Mouse (Mus musculus) kidney, postnatal 36 days (tissue): ENCODE results near the gene Sh3glb1.
A peak's percentile ranks its signal among the peaks of the same experiment; 100 is the strongest.
"Not testable (repeated sequence)": the region's sequence is repeated elsewhere in the genome, so short reads cannot be mapped to it uniquely, and the experiment has no call there.

ENCODE experiments used
- DNase-seq, 2 experiments: peaks; one replicate each; pipeline ENCODE4 v3.0.0; 2021 to 2022; ENCODE audit warnings: mixed read lengths in 2 of 2

The Sh3glb1 gene

DNA sequence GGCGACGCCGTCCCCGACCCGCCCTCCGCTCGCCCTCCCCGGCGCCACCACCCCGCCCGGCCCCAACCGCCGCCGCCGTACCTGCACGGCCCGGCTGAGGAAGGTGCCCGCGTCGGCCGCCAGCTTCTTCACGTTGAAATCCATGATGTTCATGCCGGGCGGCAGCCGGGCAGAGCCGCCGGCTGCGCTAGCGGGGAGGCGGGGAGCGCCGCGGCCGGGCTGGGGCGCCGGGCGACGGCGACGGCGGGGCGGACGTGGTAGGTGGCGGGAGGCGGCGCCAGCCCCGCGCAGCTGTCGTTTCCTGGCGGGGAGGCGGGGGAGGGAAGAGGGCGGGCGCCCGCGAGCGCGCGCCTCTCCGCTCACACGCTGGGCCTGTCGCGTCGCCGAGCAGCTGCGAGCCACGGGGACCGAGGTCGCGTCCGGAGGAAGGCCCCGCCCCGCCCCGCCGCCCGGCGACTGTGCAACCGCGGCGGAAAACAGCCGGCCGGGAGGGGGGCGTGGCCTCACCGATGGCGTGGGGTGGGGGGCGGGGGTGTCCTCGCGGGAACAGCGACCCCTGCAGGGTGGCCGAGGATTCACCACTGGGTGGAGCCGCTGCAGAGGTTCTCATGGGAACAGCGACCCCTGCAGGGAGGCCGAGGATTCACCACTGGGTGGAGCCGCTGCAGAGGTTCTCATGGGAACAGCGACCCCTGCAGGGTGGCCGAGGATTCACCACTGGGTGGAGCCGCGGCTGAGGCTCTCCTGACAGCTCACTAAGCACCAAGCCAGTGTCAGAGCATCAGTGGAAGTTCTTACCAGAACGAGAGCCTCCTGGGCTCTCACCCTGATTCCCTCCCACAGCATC lies at the start of gene Sh3glb1:
Gene Sh3glb1, minus strand, starts transcription at position 435 of the 847 bp plus-strand sequence.
- peak; percentile 94 to 99 for DNase-seq

DNA sequence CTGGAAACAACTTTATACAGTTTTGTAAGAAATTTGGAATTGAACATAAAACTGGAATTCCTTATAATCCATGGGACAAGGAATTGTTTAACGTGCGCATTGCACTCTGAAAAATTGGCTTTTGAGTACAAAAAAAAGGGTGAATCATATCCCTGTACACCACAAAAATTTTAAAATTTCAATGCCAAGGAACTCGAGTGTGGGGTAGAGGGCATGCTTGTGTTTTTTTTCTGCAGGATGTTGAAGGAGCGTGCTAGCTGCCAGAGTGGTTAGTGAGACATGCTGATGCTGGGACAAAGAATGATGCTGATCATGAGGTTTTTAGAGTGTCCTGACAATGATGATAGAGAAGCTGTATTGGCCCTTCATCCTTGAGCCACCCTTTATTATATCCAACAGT lies 45.0 kb upstream of the Sh3glb1 start:
- no peak for DNase-seq

GRCm38 (mm10) chr3:144761454-144761853 lies 41.3 kb upstream of the Sh3glb1 start:
- DNase-seq: no peak

- peak in 1 of 2 experiments; percentile 47 for DNase-seq
Observed at GRCm38 (mm10) chr3:144760592-144761309, 40.6 kb upstream of the Sh3glb1 start, which contains the start of gene Clca3a1. Gene Clca3a1 (minus strand): TSS chr3:144760977.

DNA sequence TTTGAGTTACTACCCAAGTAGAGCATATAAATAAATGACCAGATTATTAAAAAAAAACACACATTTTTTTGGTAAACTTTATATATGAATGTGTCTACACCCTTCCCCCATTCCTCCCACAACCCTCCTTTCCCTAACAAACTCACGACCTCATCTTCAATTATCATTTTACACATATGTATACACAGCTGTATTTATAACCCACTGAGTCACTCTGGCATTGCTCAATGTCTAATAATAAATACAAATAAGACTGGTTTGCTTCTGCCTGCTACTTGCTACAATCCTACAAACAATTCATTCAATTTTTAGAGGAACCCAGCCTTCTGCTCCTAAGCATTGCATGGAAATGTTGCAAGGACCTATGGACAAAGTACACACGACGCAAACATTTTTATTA lies 39.6 kb upstream of the Sh3glb1 start:
- DNase-seq: no peak

DNA sequence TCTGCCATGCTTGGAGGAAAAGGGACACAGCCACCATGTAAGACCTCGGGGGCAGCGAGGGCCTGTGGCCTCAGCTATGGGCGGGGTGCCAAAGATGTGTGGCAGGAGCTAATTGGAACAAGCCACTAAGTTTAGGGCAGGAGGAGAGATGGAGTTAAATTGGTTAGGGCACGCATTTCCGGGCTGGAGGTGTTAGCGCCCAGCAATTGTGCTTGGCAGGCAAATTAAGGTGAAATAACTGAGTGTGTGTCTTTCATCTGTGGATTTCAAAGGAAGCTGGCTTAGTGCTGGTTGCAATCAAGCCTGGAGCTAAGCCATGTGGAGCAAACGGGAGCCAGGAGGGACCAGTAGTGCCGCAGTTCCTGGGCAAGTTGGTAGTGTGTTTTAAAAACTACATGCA lies 36.0 kb upstream of the Sh3glb1 start:
- DNase-seq: not testable (repeated sequence)

GRCm38 (mm10) chr3:144753120-144753519 lies 33.0 kb upstream of the Sh3glb1 start:
- DNase-seq: peak in 1 of 2 experiments; percentile 53

- DNase-seq: not testable (repeated sequence)
Observed at GRCm38 (mm10) chr3:144749062-144749963, 29.2 kb upstream of the Sh3glb1 start.

- DNase-seq: not testable (repeated sequence)
Observed at GRCm38 (mm10) chr3:144747706-144748105, 27.6 kb upstream of the Sh3glb1 start.

DNA sequence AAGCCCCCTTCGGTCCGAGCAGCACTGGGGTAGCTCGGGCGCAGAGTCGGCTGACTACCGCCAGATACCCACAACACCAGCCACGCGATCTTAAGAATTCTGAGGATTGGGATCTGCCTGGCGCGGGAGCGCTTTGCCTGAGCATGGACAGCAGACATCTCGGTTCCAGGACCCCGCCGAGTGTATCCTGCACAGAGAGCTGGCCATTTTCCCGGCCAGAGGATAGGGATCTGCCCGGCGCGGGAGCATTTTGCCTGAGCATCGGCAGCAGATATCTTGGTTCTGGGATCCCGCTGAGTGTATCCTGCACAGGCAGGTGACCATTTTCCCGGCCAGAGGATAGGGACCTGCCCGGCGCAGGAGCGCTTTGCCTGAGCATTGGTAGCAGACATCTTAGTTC lies 18.3 kb upstream of the Sh3glb1 start:
- DNase-seq: not testable (repeated sequence)

DNA sequence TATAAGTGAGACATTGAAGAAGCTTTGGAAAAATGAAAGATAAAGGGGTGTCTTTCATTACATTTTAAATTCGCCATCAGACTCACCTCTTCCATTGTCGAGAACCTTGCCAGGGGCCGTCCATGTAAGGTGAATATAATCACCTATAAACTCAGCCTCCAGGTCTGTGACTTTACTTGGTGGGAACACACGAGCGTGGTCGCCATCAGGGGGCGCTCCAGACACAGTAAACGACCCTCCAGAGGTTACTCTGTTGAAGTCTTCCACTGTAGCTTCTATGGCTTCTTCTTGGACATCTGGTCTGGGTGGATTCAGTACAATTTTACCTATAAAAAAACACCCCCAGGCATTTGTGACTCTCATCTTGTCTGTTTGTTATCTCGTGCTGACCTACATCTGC lies 16.7 kb upstream of the Sh3glb1 start:
- DNase-seq: peak in 1 of 2 experiments; percentile 78

DNA sequence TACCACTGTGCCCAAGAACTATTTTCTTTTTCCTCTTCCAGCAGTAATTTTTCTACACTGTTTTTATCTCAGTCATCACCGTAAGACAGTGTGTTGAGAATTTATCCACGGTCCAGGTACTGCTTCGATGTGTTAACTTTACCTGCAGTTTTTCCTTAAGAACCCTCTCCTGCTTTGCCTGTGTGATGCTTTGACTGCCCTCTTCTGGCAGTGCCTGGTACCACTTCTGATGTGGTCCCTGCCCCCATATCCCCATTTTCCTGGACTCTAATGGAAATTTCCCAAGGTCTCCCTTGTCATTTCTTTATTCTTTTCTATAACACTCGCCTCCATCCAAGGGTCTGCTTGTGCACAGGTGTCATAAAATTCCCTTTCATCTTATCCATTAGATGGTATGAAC lies 3.3 kb upstream of the Sh3glb1 start:
- DNase-seq: peak; percentile 52 to 85

DNA sequence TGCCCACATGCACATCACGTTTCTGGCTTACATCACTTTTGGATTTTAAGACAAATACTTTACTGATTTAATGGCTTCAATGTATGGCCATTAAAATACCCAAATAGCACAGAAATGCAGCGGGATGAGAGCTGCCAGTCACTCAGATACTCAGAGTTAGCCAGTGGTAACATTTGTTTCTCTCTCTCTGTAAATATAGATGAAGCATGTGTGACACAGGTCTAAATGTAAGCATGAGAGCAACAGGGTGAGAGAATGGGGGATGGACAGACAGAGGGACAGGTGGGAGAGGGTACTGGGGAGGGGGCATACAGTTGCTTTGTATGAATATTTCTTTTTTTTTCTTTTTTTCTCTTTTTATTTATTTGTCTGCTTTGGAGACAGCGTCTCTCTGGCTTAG lies 2.4 kb upstream of the Sh3glb1 start:
- not testable (repeated sequence) for DNase-seq

GRCm38 (mm10) chr3:144721860-144722256 lies 1.7 kb upstream of the Sh3glb1 start:
- DNase-seq: no peak

DNA sequence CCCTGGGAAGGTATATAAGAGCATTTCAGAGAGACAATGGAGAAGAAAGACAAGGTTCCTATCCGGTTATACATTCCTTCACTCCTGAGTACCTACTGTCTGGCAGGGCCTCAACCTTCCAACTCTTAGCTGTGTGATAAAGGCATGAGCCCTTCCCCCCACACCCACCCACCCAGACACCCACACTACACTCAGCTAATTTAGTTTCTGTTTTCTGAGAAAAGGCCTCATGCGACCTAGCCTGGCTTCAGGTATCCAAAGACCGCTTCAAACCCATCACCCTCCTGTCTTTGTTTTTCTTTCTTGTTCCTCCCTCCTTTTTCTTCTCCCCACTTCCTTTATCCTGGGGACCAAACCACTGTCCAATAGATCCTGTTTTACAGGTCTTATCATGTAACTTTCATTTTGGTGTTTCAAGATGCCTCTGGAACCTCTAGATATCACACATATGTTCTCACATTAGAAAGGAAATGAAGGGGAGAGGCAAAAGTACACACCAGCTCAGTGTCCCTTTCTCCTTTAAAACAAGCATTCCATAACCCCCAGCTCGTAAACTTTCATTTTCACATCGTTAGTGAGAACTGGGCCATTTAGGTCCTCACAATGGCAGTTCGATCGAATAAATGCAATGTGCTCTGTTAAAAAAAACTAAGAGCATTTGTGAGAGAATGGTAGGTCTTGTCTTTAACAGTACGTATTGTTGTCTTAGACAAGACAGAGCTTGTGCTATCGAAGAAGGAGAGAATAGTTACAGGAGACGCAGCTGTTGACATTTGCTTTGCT lies 1.1 kb upstream of the Sh3glb1 start:
- DNase-seq: no peak

DNA sequence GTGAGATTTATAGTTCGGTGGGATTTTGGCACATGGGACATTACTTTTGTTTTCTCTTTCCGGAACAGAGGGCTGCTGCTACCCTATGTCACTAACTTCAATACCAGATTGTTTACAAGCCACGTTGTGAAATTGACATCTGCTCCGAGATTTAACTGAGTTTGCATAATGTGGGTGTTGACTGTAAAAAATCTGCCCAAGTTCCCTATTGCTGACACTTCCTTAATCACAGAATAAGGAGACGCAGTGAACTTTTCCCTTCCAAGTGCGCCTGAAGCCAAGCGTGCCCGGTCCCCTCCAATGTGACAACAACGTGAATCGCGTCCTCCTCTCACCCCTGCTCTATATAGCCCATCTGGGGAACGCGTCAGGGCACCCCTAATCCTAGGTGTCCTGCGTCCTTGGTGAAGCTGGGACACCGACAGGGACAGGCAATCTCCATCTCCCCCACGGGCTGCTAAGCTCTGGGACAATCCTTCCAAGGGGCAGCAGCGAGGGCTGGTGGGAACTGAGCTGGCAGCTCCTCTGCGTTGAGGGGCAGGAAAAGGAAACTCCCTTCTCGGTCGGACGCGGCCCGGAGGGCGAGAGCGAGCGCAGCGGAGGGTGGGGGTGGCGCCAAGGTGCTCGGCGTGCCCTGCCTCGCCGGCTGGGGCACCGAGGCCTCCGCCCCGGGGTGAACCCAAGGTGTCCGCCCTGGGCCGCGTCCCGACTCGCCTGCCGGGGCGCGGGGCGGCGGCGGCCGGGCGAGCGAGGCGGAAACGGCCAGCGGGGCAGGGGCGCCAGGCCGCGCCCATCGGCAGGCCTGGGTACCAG lies 841 bp downstream of the Sh3glb1 start:
- DNase-seq: peak; percentile 62 to 81

DNA sequence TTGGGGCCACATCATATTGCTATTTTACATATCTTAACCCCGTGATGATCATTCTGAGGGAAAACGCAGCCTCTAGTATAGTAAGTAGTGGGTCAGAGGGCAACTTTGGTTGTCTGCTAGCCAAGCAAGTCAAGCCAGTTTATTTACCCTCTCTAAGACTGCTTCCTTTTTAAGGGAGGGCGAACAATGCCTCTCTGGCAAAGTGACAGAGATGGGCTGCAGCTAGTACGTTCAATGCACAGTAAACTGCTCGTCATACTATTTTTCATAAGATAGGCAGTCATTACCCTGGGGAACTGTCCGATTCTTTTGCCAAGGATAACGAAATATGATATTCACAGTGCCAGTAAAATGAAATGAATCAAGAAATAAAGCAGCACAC lies 1.4 kb downstream of the Sh3glb1 start:
- DNase-seq: peak; percentile 41 to 56

- DNase-seq: peak in 1 of 2 experiments; percentile 15
Observed at GRCm38 (mm10) chr3:144717835-144718234, 2.3 kb downstream of the Sh3glb1 start.

DNA sequence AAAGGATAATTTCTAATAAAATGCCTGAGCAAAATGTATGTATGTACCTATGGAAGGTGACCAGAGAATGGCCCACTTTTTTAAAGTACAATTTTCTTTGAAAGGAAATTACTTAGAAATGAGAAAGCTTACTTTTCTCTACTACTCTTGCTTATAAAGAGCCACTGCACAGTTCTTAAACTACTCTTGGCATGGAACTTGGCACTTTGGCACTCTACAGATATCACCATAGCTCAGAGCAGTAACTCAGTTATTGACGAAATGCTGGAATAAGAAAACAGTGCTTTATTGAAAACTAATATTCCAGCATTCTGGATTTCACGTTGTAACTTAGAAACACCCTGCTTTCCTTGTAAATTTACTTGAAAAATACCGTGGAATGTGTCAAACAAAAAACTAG lies 3.0 kb downstream of the Sh3glb1 start:
- DNase-seq: peak in 1 of 2 experiments; percentile 20

DNA sequence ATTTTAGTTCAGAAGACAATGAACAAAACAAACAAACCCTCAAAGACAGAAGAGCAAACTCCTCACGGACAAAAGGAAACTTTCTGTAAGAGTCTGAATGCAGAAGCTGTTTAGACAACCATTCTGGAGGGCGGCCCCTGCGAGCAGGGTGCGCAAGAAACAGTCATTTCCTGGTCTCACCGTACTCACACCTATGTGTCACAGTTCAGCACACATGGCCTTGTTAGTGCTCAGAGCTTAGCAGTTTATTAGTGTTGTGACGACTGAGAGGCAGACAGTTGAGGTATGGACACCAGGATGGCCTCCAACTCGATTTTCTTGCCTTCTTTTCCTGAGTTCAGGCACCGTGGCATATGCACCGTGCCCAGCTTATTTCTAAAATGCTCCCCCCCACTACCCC lies 4.2 kb downstream of the Sh3glb1 start:
- peak in 1 of 2 experiments; percentile 36 for DNase-seq

DNA sequence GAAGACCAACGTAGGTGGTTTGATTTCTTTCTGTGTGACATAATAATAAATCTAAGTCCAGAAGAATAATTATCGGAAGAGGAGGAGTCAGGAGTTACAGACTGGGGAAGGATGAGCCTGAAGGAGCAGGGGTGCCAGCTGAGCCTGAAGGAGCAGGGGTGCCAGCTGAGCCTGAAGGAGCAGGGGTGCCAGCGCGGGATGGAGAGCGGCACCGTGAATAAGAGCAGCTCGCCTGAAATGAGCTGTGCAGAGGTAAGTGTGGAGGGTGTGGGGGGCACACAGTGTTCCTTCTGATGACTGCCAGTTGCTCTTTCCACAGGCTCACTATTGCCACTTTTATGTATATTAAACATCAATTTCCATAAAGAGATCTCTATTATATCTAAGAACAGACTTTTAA lies 5.1 kb downstream of the Sh3glb1 start:
- peak in 1 of 2 experiments; percentile 25 for DNase-seq
